Mouse (Mus musculus) stomach, embryonic 16.5 days (tissue): ENCODE measurements around the gene Cacna1c. TPM values are rescaled to one million over a fixed set of nuclear protein-coding genes. Genes with fewer than 3 reads are reported as not detected.

ENCODE experiments used
- ATAC-seq: fragments of 200-750 bp; cut with Nextera tagmentation; 2 replicates; pipeline ENCODE4 v1.8.0; 2017; ENCODE audit warnings: moderate number of reproducible peaks, moderate TSS enrichment; ENCODE audit not compliant: insufficient read depth, low FRiP score
- H3K27ac ChIP-seq: fragments of 300-500 bp; sonication (generic); 2 replicates; pipeline ENCODE4 v1.5.1; 2014; ENCODE audit warnings: low read length
- H3K27me3 ChIP-seq: fragments of 300-500 bp; sonication (generic); 2 replicates; pipeline ENCODE4 v1.6.1; 2014; ENCODE audit warnings: low read length, control low read depth, mixed read lengths; ENCODE audit not compliant: control insufficient read depth, insufficient read depth
- H3K36me3 ChIP-seq: fragments of 300-500 bp; sonication (generic); 2 replicates; pipeline ENCODE4 v1.6.1; 2014; ENCODE audit warnings: low read length; ENCODE audit not compliant: control insufficient read depth, insufficient read depth
- H3K4me1 ChIP-seq: fragments of 300-500 bp; sonication (generic); 2 replicates; pipeline ENCODE4 v1.6.1; 2014; ENCODE audit warnings: low read length, control low read depth, mixed read lengths; ENCODE audit not compliant: control insufficient read depth, insufficient read depth
- H3K4me2 ChIP-seq: fragments of 300-500 bp; sonication (generic); 2 replicates; pipeline ENCODE4 v1.6.1; 2014; ENCODE audit warnings: low read depth, low read length, mixed read lengths
- H3K4me3 ChIP-seq: fragments of 300-500 bp; sonication (generic); replicated peaks from 2 replicates; pipeline ENCODE4 v1.5.1; 2014; ENCODE audit warnings: mild to moderate bottlenecking, low read length
- H3K9ac ChIP-seq: fragments of 300-500 bp; sonication (generic); 2 replicates; pipeline ENCODE4 v1.6.1; 2014; ENCODE audit warnings: low read length
- H3K9me3 ChIP-seq: fragments of 300-500 bp; sonication (generic); replicated peaks from 2 replicates; pipeline ENCODE4 v1.6.1; 2016; ENCODE audit warnings: low read length, control low read depth; ENCODE audit not compliant: control insufficient read depth
- WGBS: fragments of 180-500 bp; shearing (Covaris S2); extraction: QIAGEN DNeasy Blood & Tissue Kit; methylation state at CpG from one replicate; pipeline ENCODE4 v1.1.7; 2014; 5-methylcytosine and 5-hydroxymethylcytosine counted together
- polyA plus RNA-seq: library from polyadenylated mRNA; unstranded; fragments of >200 nt; fragmentation: Nextera tagmentation; extraction: Ambion mirVana; gene quantifications from 2 replicates; pipeline ENCODE4 v1.2.1, GENCODE M21; 2015

Gene Cacna1c
- polyA plus RNA-seq, 1 experiment from 2014 or later, result 4.3 TPM

- no peak for ATAC-seq
- H3K36me3 ChIP-seq, result no peaks in the 10 kb centered on the region
- H3K4me1 ChIP-seq, result no peaks in the 10 kb centered on the region
- H3K9me3 ChIP-seq, result no peaks in the 10 kb centered on the region
- WGBS, result 78% methylated on average over 12 of the region's 12 CpGs
- H3K4me3 ChIP-seq, result no peak overlapping the region
- H3K27me3 ChIP-seq, result no peaks in the 10 kb centered on the region
- H3K4me2 ChIP-seq, result no peak overlapping the region
- no peak overlapping the region for H3K9ac ChIP-seq
- no peak overlapping the region for H3K27ac ChIP-seq
Measured at GRCm38 (mm10) chr6:118757533-118758289, 438.5 kb downstream of the Cacna1c start.

GRCm38 (mm10) chr6:118756511-118756910, 439.7 kb downstream of the Cacna1c start:
- H3K9ac ChIP-seq, result no peak overlapping the region
- no peak for ATAC-seq
- 32% methylated on average over 4 of the region's 4 CpGs for WGBS

GRCm38 (mm10) chr6:118755768-118756167, 440.4 kb downstream of the Cacna1c start:
- H3K4me3 ChIP-seq, result no peak overlapping the region
- H3K9me3 ChIP-seq, result no peaks in the 10 kb centered on the region
- no peak overlapping the region for H3K9ac ChIP-seq
- no peaks in the 10 kb centered on the region for H3K36me3 ChIP-seq
- no peak for ATAC-seq
- no peaks in the 10 kb centered on the region for H3K27me3 ChIP-seq
- H3K4me1 ChIP-seq, result no peaks in the 10 kb centered on the region
- no peak overlapping the region for H3K27ac ChIP-seq
- no peak overlapping the region for H3K4me2 ChIP-seq
- 91% methylated on average over 5 of the region's 5 CpGs for WGBS

More at GRCm38 (mm10) chr6:118756511-118756910, 439.7 kb downstream of the Cacna1c start:
- Histone ChIP-seq H3K9me3 (no peaks in the 10 kb centered on the region), H3K27me3 (no peaks in the 10 kb centered on the region), H3K4me1 (no peaks in the 10 kb centered on the region), H3K4me3 (no peak overlapping the region), H3K4me2 (no peak overlapping the region), H3K27ac (no peak overlapping the region), H3K36me3 (no peaks in the 10 kb centered on the region)

DNA sequence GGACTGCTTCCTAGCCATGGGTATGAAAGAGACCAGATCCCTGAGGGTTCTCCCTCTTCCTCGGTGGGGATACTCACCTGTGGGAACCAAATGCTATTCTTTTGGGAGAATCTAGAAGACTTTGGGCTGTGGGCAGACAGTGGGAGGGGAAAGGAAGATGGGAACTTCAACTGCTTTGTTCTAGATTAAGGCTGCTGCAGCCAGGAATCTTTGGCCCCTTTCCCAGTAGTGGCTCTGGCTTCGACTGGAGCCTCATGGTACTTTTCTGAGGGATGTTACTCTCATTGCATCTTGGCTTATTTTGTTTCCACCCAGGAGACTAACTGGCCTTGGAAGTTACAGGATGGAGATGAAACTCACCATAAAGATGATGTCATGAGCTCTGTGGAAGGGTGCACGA, 441.8 kb downstream of the Cacna1c start:
- H3K4me3 ChIP-seq, result no peak overlapping the region
- no peak overlapping the region for H3K4me2 ChIP-seq
- 68% methylated on average over 3 of the region's 3 CpGs for WGBS
- no peaks in the 10 kb centered on the region for H3K9me3 ChIP-seq
- no peaks in the 10 kb centered on the region for H3K4me1 ChIP-seq
- no peaks in the 10 kb centered on the region for H3K36me3 ChIP-seq
- no peaks in the 10 kb centered on the region for H3K27me3 ChIP-seq
- no peak overlapping the region for H3K9ac ChIP-seq
- no peak for ATAC-seq
- H3K27ac ChIP-seq, result no peak overlapping the region

- H3K4me1 ChIP-seq, result no peaks in the 10 kb centered on the region
- no peak overlapping the region for H3K4me3 ChIP-seq
- H3K27me3 ChIP-seq, result no peaks in the 10 kb centered on the region
- WGBS, result 96% methylated on average over 8 of the region's 8 CpGs
- H3K4me2 ChIP-seq, result no peak overlapping the region
- H3K9ac ChIP-seq, result no peak overlapping the region
- ATAC-seq, result no peak
- no peaks in the 10 kb centered on the region for H3K9me3 ChIP-seq
- H3K27ac ChIP-seq, result no peak overlapping the region
- no peaks in the 10 kb centered on the region for H3K36me3 ChIP-seq
Measured at GRCm38 (mm10) chr6:118753787-118754186, 442.4 kb downstream of the Cacna1c start.

- WGBS, result 54% methylated on average over 5 of the region's 5 CpGs
- H3K27ac ChIP-seq, result no peak overlapping the region
- no peak for ATAC-seq
Measured at GRCm38 (mm10) chr6:118753064-118753463, 443.2 kb downstream of the Cacna1c start.

DNA sequence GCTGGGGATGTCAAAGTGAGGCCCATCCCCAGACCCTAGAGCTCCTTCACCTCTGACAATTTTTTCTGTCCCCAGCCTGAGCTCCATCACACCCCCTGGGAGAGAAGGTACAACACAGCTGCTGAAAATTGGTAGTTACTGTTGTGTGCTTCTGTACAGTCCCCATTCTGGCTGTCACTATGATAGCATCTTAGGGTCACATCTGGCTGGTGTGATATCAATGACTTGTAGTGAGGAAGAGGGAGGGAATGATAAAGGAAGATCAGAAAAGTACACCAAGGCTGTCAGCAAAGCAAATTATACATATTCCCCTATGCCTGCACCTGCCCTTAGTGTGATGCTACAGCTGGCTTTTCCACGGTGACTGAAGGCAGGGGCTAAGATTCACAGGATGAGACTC, 446.9 kb downstream of the Cacna1c start:
- H3K4me3 ChIP-seq, result no peak overlapping the region
- H3K36me3 ChIP-seq, result no peaks in the 10 kb centered on the region
- no peak for ATAC-seq
- H3K4me2 ChIP-seq, result no peak overlapping the region
- H3K27me3 ChIP-seq, result no peaks in the 10 kb centered on the region
- no peaks in the 10 kb centered on the region for H3K9me3 ChIP-seq
- no peak overlapping the region for H3K27ac ChIP-seq
- WGBS, result 88% methylated on average over 1 of the region's 1 CpGs
- no peak overlapping the region for H3K9ac ChIP-seq
- H3K4me1 ChIP-seq, result no peaks in the 10 kb centered on the region

More at GRCm38 (mm10) chr6:118753064-118753463, 443.2 kb downstream of the Cacna1c start:
- no peaks in the 10 kb centered on the region for H3K9me3 ChIP-seq
- H3K4me3 ChIP-seq, result no peak overlapping the region
- no peaks in the 10 kb centered on the region for H3K4me1 ChIP-seq
- H3K27me3 ChIP-seq, result no peaks in the 10 kb centered on the region
- H3K9ac ChIP-seq, result no peak overlapping the region
- H3K4me2 ChIP-seq, result no peak overlapping the region
- H3K36me3 ChIP-seq, result no peaks in the 10 kb centered on the region

GRCm38 (mm10) chr6:118742701-118743100, 453.5 kb downstream of the Cacna1c start:
- Histone ChIP-seq H3K36me3 (no peaks in the 10 kb centered on the region), H3K9me3 (no peaks in the 10 kb centered on the region), H3K4me1 (no peaks in the 10 kb centered on the region), H3K4me2 (no peak overlapping the region), H3K9ac (no peak overlapping the region), H3K27me3 (no peaks in the 10 kb centered on the region), H3K27ac (no peak overlapping the region), H3K4me3 (no peak overlapping the region)
- WGBS, result 68% methylated on average over 6 of the region's 6 CpGs
- ATAC-seq, result no peak

GRCm38 (mm10) chr6:118741841-118742240, 454.4 kb downstream of the Cacna1c start:
- no peaks in the 10 kb centered on the region for H3K36me3 ChIP-seq
- no peaks in the 10 kb centered on the region for H3K27me3 ChIP-seq
- no peak overlapping the region for H3K27ac ChIP-seq
- no peak overlapping the region for H3K9ac ChIP-seq
- ATAC-seq, result no peak
- no peak overlapping the region for H3K4me2 ChIP-seq
- no peaks in the 10 kb centered on the region for H3K9me3 ChIP-seq
- H3K4me3 ChIP-seq, result no peak overlapping the region
- no peaks in the 10 kb centered on the region for H3K4me1 ChIP-seq
- 89% methylated on average over 14 of the region's 14 CpGs for WGBS
